Mouse (Mus musculus) heart, adult 2 months (tissue): Measurements from ENCODE around the gene Bcl2l14. TPM values are rescaled to one million over a fixed set of nuclear protein-coding genes. Genes with fewer than 3 reads are reported as not detected.

Source experiments
- DNase-seq, 2 experiments: peaks; one replicate each; pipeline ENCODE4 v3.0.0; 2021
- H3K27ac ChIP-seq: fragments of 200-600 bp; 2 replicates; pipeline ENCODE4 v1.8.1; 2022
- H3K27me3 ChIP-seq: fragments of 200-500 bp; 2 replicates; pipeline ENCODE4 v1.6.1; 2012; ENCODE audit warnings: mild to moderate bottlenecking, low read length, inconsistent platforms, mixed read lengths; ENCODE audit not compliant: control insufficient read depth, insufficient read depth
- H3K36me3 ChIP-seq: fragments of 200-500 bp; 2 replicates; pipeline ENCODE4 v1.6.1; 2012; ENCODE audit warnings: low read length, inconsistent platforms; ENCODE audit not compliant: control insufficient read depth, insufficient read depth
- H3K4me1 ChIP-seq: fragments of 200-500 bp; 2 replicates; pipeline ENCODE4 v1.6.1; 2011; ENCODE audit warnings: low read length; ENCODE audit not compliant: control insufficient read depth, insufficient read depth
- H3K4me3 ChIP-seq: fragments of 200-600 bp; 2 replicates; pipeline ENCODE4 v1.8.1; 2022
- H3K79me2 ChIP-seq: fragments of 200-500 bp; replicated peaks from 2 replicates; pipeline ENCODE4 v1.6.1; 2012; ENCODE audit warnings: mild to moderate bottlenecking, inconsistent platforms, low read length, moderate library complexity, mixed read lengths; ENCODE audit not compliant: control insufficient read depth, insufficient read depth
- H3K9ac ChIP-seq: fragments of 200-500 bp; 2 replicates; pipeline ENCODE4 v1.6.1; 2012; ENCODE audit warnings: low read depth, mild to moderate bottlenecking, control low read depth, inconsistent platforms, low read length, mixed read lengths
- CTCF ChIP-seq: fragments of 200-600 bp; IDR thresholded peaks from 2 replicates; pipeline ENCODE4 v1.8.1; 2022; ENCODE audit warnings: antibody characterized with exemption, mild to moderate bottlenecking, moderate library complexity
- EP300 ChIP-seq: fragments of 200-500 bp; IDR thresholded peaks from 2 replicates; pipeline ENCODE4 v1.6.1; 2011; ENCODE audit warnings: low read depth, low read length, control low read depth; ENCODE audit not compliant: insufficient read depth
- POLR2A ChIP-seq: fragments of 200-500 bp; IDR thresholded peaks from 2 replicates; pipeline ENCODE4 v1.6.1; 2011; ENCODE audit warnings: mild to moderate bottlenecking, low read depth, low read length, control low read depth; ENCODE audit not compliant: insufficient read depth
- whole genome bisulfite sequencing: fragments of 180-500 bp; shearing (Covaris S2); methylation state at CpG from one replicate; pipeline ENCODE4 v1.1.7; 2018; 5-methylcytosine and 5-hydroxymethylcytosine counted together
- intact Hi-C: fragments of 180-260 bp; cut with DNase I; formaldehyde crosslinking; loops from one replicate; pipeline ENCODE4 v1.15.1; 2025
- polyA plus RNA-seq: library from polyadenylated mRNA; depleted of rRNA; stranded (reverse); fragments of >200 nt; gene quantifications from 2 replicates; pipeline ENCODE4 v1.2.3, GENCODE M21; 2012
- total RNA-seq, 2 experiments: library from RNA; stranded (reverse); gene quantifications; 2 replicates each; pipeline ENCODE4 v1.2.3; 2021

Gene Bcl2l14
- total and polyA plus RNA-seq, 3 experiments: 0.10 TPM; not detected in 2

DNA sequence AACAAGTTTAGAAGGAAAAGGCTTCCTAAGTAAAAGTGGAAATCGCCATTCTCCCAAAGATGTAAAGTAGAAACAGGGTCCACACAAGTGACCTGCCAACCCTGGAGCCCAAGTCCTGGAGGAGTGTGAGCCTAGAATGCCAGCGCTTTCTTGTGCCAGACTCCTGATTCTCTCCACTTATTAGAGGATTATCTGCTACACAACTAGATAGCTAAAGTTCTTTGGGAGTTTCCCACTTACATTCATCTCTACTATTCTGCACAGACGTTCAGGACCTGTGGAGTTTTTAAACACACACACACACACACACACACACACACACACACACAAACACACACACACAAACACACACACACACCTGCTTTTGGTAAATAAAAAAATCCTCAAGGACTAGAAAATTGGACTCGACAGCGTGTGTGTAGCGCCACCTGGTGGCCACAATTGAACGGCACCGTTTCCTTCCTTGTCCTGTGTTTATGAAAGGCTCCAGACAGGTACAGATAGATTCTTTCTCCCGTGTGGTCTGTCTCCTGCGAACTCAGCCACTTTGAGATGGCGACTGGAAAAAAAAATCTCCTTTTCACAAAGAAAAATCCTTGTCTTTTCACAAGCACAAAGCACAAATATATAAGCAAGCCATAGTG lies 6.7 kb upstream of the Bcl2l14 start:
- no peak overlapping the region for H3K9ac ChIP-seq
- H3K36me3 ChIP-seq: no peaks in the 10 kb centered on the region
- intact Hi-C loops: loop anchor here (1.0 to 5.0 kb wide), 3 partner anchors 352 to 485 kb away; partner anchors contain the start of gene Etv6
- no peaks in the 10 kb centered on the region for H3K4me1 ChIP-seq
- no peak overlapping the region for H3K4me3 ChIP-seq
- TF ChIP-seq POLR2A (no peak), CTCF (peak; percentile 78), EP300 (peak; percentile 85)
- no peaks in the 10 kb centered on the region for H3K27me3 ChIP-seq
- peak; percentile 52 to 83 for DNase-seq
- H3K79me2 ChIP-seq: no peaks in the 10 kb centered on the region
- H3K27ac ChIP-seq: no peak overlapping the region
- WGBS: 15% methylated on average over 11 of the region's 11 CpGs

DNA sequence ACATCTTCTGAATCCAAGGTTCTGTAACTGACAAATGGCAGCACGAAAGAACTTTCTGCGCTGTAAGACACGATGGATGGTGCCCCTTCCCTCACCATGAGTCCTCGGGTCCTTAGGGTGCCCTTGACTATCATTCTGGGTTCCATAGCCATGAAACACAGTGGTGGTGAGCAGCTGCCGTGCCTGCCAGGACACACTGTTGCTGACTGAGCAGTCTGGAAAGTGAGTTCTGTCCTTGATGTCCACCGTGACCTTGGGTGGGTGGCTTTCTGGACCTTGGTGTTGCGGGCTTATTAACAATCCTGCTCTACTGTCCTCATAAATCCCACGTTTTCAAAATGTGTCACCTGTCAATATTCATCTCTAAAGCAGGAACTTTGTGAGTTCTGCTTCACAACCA lies 6.2 kb upstream of the Bcl2l14 start:
- no peak overlapping the region for H3K27ac ChIP-seq
- no peaks in the 10 kb centered on the region for H3K36me3 ChIP-seq
- H3K4me1 ChIP-seq: no peaks in the 10 kb centered on the region
- H3K4me3 ChIP-seq: no peak overlapping the region
- 56% methylated on average over 8 of the region's 8 CpGs for WGBS
- H3K9ac ChIP-seq: no peak overlapping the region
- DNase-seq: no peak
- TF ChIP-seq POLR2A (no peak), CTCF (no peak), EP300 (no peak)
- H3K79me2 ChIP-seq: no peaks in the 10 kb centered on the region
- H3K27me3 ChIP-seq: no peaks in the 10 kb centered on the region
- intact Hi-C loops: loop anchor here (1.0 to 5.0 kb wide), 3 partner anchors 353 to 486 kb away; partner anchors contain the start of gene Etv6

DNA sequence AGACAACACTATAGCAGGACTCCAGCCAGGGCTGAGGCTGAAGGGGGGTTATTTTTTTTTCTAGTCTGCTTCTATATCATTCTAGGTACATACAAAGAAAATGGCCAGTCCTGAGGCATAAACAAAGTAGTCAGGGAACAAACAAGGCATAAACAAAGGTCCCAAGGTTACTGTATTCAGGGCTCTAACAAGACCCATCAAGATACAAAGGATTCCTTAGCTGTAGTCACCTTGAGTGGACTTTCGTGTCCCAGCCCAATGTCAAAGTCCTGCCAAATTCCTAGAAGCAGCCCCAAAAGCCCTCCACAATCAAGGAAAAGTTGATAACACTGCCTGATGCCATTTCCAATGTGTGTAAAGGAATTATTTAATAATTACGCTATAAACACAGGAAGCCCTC lies 5.3 kb upstream of the Bcl2l14 start:
- no peak for TF ChIP-seq CTCF
- no peak for TF ChIP-seq POLR2A
- no peak for TF ChIP-seq EP300
- no peak for DNase-seq
- intact Hi-C loops: no loop called here
- Histone ChIP-seq H3K27me3 (no peaks in the 10 kb centered on the region), H3K27ac (no peak overlapping the region), H3K9ac (no peak overlapping the region), H3K4me3 (no peak overlapping the region), H3K79me2 (no peaks in the 10 kb centered on the region), H3K4me1 (no peaks in the 10 kb centered on the region), H3K36me3 (no peaks in the 10 kb centered on the region)
- WGBS: 70% methylated on average over 2 of the region's 2 CpGs

DNA sequence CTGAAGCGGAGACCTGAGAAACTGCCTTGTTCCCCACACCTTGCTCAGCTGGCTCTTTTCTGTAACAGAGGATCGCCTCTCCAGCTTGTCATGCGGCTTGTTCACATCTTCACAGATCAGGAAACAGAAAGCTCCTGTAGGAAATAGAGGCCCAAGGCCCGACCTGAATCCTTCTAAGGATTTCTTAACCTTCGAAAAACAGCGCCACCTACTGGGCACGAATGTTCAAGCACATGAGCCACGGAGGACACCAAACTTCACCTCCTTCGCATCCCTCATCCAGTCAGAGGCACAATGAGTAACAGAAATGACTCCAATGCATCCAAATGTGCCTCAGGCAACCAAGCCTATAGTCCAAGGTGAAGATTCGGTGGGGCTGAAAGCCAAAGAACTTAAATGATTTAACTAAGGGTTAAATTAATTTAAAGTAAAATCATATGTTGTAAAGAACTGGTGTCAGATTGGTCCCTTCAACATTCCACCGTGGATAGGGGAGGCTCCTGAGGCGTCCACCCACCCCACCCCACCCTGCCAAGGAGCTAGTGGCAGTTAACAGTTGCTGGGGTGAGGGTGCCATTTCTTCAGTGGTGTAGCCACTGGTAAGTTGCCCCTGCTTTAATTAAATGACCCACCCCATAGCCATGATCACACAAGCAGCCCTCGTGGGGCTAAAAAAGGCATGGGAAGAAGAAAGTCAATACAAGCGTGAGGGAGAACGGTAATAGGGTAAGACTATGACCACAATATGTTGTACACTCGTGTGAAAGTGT lies 7.0 kb downstream of the Bcl2l14 start:
- peak in 1 of 2 experiments; percentile 50 for DNase-seq
- 43% methylated on average over 16 of the region's 16 CpGs for WGBS
- H3K4me1 ChIP-seq: no peaks in the 10 kb centered on the region

DNA sequence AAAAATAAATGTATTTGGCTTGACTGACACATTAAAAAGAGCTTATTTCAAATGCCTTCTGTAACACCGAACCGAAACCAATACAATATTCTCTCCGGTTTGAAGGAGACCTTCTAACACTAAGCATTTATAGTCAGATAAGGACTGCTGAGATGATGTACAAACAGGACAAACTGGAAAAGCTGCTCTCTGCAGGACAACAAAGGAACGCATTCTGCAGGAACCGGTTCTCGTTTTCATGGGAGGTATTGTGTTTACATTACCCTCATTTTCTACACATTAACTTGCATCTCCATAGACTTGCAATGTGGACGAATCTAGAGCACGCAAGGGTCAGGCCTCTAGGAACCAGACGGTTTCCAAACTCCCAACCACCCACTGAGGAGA lies 7.6 kb downstream of the Bcl2l14 start:
- Histone ChIP-seq H3K79me2 (no peaks in the 10 kb centered on the region), H3K36me3 (no peaks in the 10 kb centered on the region), H3K9ac (no peak overlapping the region), H3K27ac (no peak overlapping the region), H3K4me1 (no peaks in the 10 kb centered on the region), H3K4me3 (no peak overlapping the region), H3K27me3 (no peaks in the 10 kb centered on the region)
- DNase-seq: no peak
- WGBS: 88% methylated on average over 9 of the region's 9 CpGs
- intact Hi-C loops: loop anchor here (5.0 kb wide), 1 partner anchor 496 kb away; no protein-coding TSS in a partner anchor
- TF ChIP-seq CTCF: no peak
- TF ChIP-seq EP300: no peak
- no peak for TF ChIP-seq POLR2A

More for the DNA sequence above, 7.0 kb downstream of the Bcl2l14 start:
- intact Hi-C loops: loop anchor here (5.0 kb wide), 1 partner anchor 496 kb away; no protein-coding TSS in a partner anchor
- H3K79me2 ChIP-seq: no peaks in the 10 kb centered on the region
- H3K9ac ChIP-seq: no peak overlapping the region
- H3K27me3 ChIP-seq: no peaks in the 10 kb centered on the region
- H3K36me3 ChIP-seq: no peaks in the 10 kb centered on the region
- H3K27ac ChIP-seq: no peak overlapping the region
- TF ChIP-seq EP300: no peak
- TF ChIP-seq CTCF: peak; percentile 86
- no peak overlapping the region for H3K4me3 ChIP-seq

DNA sequence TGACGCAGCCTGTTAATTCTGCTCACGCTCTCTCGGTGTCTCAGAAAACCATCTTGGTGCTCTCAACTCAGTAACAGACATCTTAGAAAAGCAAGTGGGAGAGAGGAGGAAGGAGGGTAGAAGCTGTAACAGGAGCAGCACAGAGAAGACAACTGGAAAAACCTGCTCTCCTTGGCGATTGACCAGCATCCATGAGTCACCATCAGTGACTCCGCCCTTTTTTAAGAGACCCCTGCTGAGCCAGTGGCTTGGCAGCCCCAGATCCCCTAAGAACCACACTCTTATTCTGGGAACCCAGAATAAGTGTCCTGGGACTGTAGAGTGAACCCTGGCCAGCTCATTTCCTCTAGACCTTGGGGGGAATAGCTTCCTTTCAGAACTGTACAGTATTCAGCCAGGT lies 11.1 kb downstream of the Bcl2l14 start:
- Histone ChIP-seq H3K9ac (no peak overlapping the region), H3K4me1 (no peaks in the 10 kb centered on the region), H3K79me2 (no peaks in the 10 kb centered on the region), H3K27ac (no peak overlapping the region), H3K36me3 (no peaks in the 10 kb centered on the region), H3K27me3 (no peaks in the 10 kb centered on the region), H3K4me3 (no peak overlapping the region)
- intact Hi-C loops: no loop called here
- 63% methylated on average over 5 of the region's 5 CpGs for WGBS
- no peak for DNase-seq
- TF ChIP-seq POLR2A (no peak), CTCF (no peak), EP300 (no peak)
